Mouse (Mus musculus) midbrain, embryonic 12.5 days (tissue): ENCODE results near the gene Tnfrsf14. TPM values are rescaled to one million over a fixed set of nuclear protein-coding genes. Genes with fewer than 3 reads are reported as not detected.

Experiments used
- ATAC-seq: fragments of 200-750 bp; cut with Nextera tagmentation; 2 replicates; pipeline ENCODE4 v1.8.0; 2017; ENCODE audit warnings: low read depth, moderate TSS enrichment, moderate library complexity; ENCODE audit not compliant: low FRiP score
- H3K27ac ChIP-seq: fragments of 300-500 bp; sonication (generic); replicated peaks from 2 replicates; pipeline ENCODE4 v1.5.1; 2016; ENCODE audit warnings: mild to moderate bottlenecking
- H3K27me3 ChIP-seq: fragments of 300-500 bp; sonication (generic); 2 replicates; pipeline ENCODE4 v1.6.1; 2016; ENCODE audit warnings: mild to moderate bottlenecking
- H3K36me3 ChIP-seq: fragments of 300-500 bp; sonication (generic); 2 replicates; pipeline ENCODE4 v1.6.1; 2016
- H3K4me1 ChIP-seq: fragments of 300-500 bp; sonication (generic); 2 replicates; pipeline ENCODE4 v1.6.1; 2016
- H3K4me2 ChIP-seq: fragments of 300-500 bp; sonication (generic); replicated peaks from 2 replicates; pipeline ENCODE4 v1.6.1; 2016; ENCODE audit warnings: mild to moderate bottlenecking, moderate library complexity
- H3K4me3 ChIP-seq: fragments of 300-500 bp; sonication (generic); 2 replicates; pipeline ENCODE4 v1.5.1; 2016; ENCODE audit warnings: mild to moderate bottlenecking
- H3K9ac ChIP-seq: fragments of 300-500 bp; sonication (generic); replicated peaks from 2 replicates; pipeline ENCODE4 v1.6.1; 2016; ENCODE audit warnings: mild to moderate bottlenecking, moderate library complexity
- H3K9me3 ChIP-seq: fragments of 300-500 bp; sonication (generic); 2 replicates; pipeline ENCODE4 v1.6.1; 2016; ENCODE audit warnings: mild to moderate bottlenecking
- WGBS: fragments of 180-500 bp; shearing (Covaris S2); methylation state at CpG from one replicate; pipeline ENCODE4 v1.1.7; 2016; 5-methylcytosine and 5-hydroxymethylcytosine counted together
- polyA plus RNA-seq: library from polyadenylated mRNA; unstranded; fragments of >200 nt; fragmentation: Nextera tagmentation; extraction: Ambion mirVana; gene quantifications from 2 replicates; pipeline ENCODE4 v1.2.1, GENCODE M21; 2016

Tnfrsf14 gene
- polyA plus RNA-seq, 1 experiment from 2014 or later: 0.78 TPM

DNA sequence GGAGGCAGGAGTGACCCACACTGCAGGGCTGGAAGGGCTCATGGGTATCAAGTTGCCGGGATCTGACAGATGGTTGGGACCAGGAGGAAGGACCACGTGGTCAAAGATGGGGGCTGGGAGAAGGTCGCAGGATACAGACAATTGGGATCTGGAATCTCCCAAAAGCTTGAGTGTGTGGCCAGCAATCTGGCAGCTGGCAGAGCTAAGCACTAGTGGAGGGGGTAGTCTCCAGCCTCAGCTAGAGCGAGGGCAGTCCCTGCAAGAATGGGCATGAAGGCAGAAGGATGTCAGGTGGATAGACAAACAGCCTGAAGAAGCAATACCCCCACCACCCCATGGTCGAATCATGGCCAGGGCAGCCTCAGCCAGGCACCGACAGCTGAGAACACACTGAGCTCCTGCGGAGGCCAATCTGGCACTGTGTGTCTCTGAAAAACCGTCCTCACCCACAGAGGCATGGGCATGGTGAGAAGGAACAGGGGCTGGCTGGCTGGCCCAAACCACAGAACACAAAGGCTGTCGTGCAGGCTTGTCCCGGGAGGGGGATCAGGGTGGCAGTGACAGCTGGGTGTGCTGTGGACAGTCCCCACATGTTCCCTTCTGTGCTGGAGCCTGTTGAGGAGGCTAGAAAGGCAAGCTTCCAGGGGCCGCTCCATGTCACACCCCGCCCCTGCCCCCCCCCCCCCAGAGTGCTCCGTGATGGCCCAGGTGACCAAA, 41.3 kb downstream of the Tnfrsf14 start:
- ATAC-seq: no peak
- Histone ChIP-seq H3K4me2 (no peak overlapping the region), H3K27me3 (peaks cover 9% of the 10 kb centered on the region; the same call in 1 of the 2 replicates), H3K4me1 (no peaks in the 10 kb centered on the region), H3K36me3 (no peaks in the 10 kb centered on the region), H3K9ac (no peak overlapping the region), H3K27ac (peak overlapping the region; percentile 30; the same call in 1 of the 2 replicates), H3K9me3 (no peaks in the 10 kb centered on the region), H3K4me3 (no peak overlapping the region)
- 71% methylated on average over 11 of the region's 13 CpGs for WGBS

DNA sequence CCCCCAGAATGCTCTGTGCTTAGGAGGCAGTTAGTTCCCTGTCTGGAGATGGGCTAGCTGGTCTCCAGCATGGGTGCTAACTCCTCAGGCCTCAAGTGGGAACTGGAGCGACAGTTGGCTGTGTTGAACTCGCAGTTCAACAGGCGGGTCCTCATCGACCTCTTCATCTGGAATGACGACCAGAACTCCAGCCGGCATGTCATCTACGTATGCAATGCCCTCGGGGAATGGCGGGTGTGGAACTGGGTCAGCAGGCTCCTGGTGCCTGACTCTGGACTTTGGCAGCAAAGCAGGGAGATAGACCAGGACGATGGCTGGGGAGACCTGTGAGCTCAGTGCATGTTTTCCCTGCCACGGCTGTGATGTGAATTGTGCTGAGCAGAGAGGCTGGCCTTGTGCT, 42.9 kb downstream of the Tnfrsf14 start:
- ATAC-seq: no peak
- H3K36me3 ChIP-seq: no peaks in the 10 kb centered on the region
- no peak overlapping the region for H3K9ac ChIP-seq
- no peak overlapping the region for H3K4me3 ChIP-seq
- H3K4me1 ChIP-seq: no peaks in the 10 kb centered on the region
- H3K4me2 ChIP-seq: no peak overlapping the region
- WGBS: 84% methylated on average over 11 of the region's 11 CpGs
- peaks cover 20% of the 10 kb centered on the region; the same call in 1 of the 2 replicates for H3K27me3 ChIP-seq
- no peaks in the 10 kb centered on the region for H3K9me3 ChIP-seq
- H3K27ac ChIP-seq: no peak overlapping the region

DNA sequence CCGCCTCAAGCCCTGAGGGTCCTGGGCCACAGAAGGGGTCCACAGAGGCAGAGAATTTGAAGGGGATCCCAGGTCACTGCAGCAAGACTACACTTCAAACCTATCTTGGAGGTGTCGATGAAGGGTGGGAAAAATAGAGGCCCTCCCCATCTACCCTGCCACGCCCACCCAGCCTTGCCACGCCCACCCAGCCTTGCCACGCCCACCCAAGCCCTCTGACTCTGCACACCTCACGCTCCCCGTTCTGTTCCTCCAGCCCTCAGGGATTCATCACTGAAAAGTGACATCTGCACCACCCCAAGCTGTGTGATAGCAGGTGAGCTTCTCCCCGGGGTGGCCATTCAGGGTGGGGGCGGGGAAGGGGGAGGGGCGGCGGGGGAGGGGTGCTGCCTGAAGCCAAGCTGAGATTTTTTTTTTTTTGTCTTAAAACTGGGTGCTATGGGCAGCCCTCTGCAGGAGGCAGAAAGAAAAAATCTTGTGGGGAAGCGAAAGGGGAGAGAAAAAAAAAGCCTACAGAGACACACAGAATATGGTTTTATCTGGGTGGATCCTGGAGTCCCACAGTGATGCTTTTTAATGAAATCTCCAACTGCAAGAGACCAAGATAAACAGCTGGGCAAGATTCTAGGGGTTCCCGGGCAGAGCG, 46.2 kb downstream of the Tnfrsf14 start:
- Histone ChIP-seq H3K9ac (no peak overlapping the region), H3K27me3 (peaks cover 20% of the 10 kb centered on the region; the same call in 1 of the 2 replicates), H3K27ac (no peak overlapping the region), H3K4me3 (no peak overlapping the region), H3K36me3 (no peaks in the 10 kb centered on the region), H3K9me3 (no peaks in the 10 kb centered on the region), H3K4me1 (peaks cover 4% of the 10 kb centered on the region; the same call in 1 of the 2 replicates), H3K4me2 (no peak overlapping the region)
- WGBS: 32% methylated on average over 13 of the region's 14 CpGs
- ATAC-seq: no peak

DNA sequence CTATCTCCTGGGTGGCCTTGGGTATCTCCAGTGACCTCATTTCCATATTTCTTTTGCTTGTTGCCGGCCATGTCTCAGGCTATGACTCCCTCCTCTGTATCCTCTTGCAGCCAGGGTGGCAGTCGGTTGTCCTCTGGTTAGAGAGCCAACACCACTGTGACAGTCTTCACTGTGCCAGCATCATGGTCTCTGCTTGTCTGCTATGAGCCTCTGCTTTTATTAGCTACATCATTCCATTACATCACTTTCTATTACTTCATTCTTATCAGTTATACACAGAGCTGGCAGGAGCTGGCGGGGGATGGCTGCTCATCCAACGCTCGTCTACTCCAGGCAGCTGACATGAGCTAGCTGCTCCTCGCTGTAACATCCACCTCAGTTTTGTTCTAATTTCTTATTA, 47.6 kb downstream of the Tnfrsf14 start:
- no peak overlapping the region for H3K9ac ChIP-seq
- H3K4me1 ChIP-seq: peaks cover 4% of the 10 kb centered on the region; the same call in 1 of the 2 replicates
- no peak overlapping the region for H3K4me3 ChIP-seq
- 89% methylated on average over 6 of the region's 6 CpGs for WGBS
- no peak for ATAC-seq
- H3K36me3 ChIP-seq: no peaks in the 10 kb centered on the region
- no peaks in the 10 kb centered on the region for H3K9me3 ChIP-seq
- peaks cover 23% of the 10 kb centered on the region; the same call in 1 of the 2 replicates for H3K27me3 ChIP-seq
- H3K4me2 ChIP-seq: no peak overlapping the region
- H3K27ac ChIP-seq: no peak overlapping the region

DNA sequence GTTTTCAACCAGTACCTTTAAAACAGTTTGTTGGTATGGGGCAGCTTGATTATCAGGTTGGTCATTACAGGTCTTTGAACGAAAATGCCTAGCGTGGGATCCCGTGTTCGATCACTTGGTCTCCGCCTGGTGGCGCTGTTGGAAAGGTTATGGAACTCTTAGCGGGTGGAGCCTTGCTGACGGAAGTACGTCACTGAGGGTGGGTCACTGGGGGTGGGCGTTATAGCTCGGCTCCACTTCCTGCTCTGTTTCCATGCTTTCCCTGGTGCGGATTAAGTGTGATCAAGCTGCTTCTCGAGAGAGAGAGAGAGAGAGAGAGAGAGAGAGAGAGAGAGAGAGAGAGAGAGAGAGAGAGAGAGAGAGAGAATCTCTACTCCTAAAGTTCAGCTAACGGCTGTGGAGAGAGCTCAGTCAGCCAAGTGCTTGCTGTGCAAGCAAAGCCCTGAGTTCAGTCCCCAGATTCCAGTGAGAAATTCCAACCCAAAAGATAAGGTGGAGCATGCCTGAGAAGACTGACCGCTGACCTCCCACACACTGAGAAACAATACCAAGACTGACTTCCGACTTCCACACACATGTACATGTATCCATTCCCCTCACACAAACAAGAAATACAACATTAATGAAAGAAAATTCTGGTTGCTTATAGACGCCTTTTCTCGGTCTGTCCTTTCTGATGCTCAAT, 50.4 kb downstream of the Tnfrsf14 start:
- Histone ChIP-seq H3K36me3 (no peaks in the 10 kb centered on the region), H3K9me3 (no peaks in the 10 kb centered on the region), H3K4me1 (peaks cover 4% of the 10 kb centered on the region; the same call in 1 of the 2 replicates), H3K4me3 (peak overlapping the region; percentile 38), H3K4me2 (peak overlapping the region; percentile 57), H3K27ac (peak overlapping the region; percentile 70), H3K27me3 (peaks cover 21% of the 10 kb centered on the region), H3K9ac (peak overlapping the region; percentile 47)
- 10% methylated on average over 18 of the region's 18 CpGs for WGBS
- ATAC-seq: peak; percentile 96

DNA sequence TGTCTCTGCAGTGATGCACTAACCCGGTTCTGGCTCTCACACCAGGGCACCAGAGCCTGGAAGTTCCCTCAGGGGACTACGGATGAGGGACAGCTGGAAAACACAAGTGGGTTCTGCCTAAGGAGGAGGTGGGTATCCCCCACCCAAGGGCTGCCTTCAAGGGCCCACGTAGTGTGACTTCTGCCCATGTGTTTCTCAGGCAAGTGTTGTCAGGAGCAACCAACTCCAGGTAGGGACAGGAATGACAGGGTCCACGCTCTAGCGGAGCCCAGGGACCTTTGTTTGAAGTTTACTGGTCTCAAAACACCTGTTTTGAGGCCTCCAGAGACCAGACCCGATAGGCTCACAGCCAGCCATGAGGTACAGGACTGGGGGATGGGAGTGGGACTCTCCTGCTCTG, 55.2 kb downstream of the Tnfrsf14 start:
- WGBS: 73% methylated on average over 6 of the region's 6 CpGs
- Histone ChIP-seq H3K36me3 (no peaks in the 10 kb centered on the region), H3K9me3 (no peaks in the 10 kb centered on the region), H3K4me1 (peaks cover 11% of the 10 kb centered on the region), H3K4me2 (no peak overlapping the region), H3K27ac (no peak overlapping the region), H3K27me3 (peaks cover 31% of the 10 kb centered on the region), H3K4me3 (no peak overlapping the region), H3K9ac (no peak overlapping the region)
- no peak for ATAC-seq

Other genes starting within 250 kb of the Tnfrsf14 start
- 0.16 and 0.46 TPM in 2 replicates for gene Ttc34, start 91.1 kb downstream of the Tnfrsf14 start, polyA plus RNA-seq
- 0.19 and 0.37 TPM in 2 replicates for gene Mmel1, start 59.0 kb downstream of the Tnfrsf14 start, polyA plus RNA-seq
- gene Fam213b, start 29.4 kb downstream of the Tnfrsf14 start, polyA plus RNA-seq: 33.2 and 36.0 TPM in 2 replicates
- 800 and 870 TPM in 2 replicates for gene Hes5, start 32.4 kb upstream of the Tnfrsf14 start, polyA plus RNA-seq
- gene Pank4, start 35.6 kb upstream of the Tnfrsf14 start, polyA plus RNA-seq: 48.5 and 50.2 TPM in 2 replicates
- 3.6 and 3.7 TPM in 2 replicates for gene Plch2, start 128.2 kb upstream of the Tnfrsf14 start, polyA plus RNA-seq
- gene Pex10, start 138.5 kb upstream of the Tnfrsf14 start, polyA plus RNA-seq: 16.0 and 19.2 TPM in 2 replicates
- 122 and 132 TPM in 2 replicates for gene Rer1, start 157.8 kb upstream of the Tnfrsf14 start, polyA plus RNA-seq
- 5.6 and 5.7 TPM in 2 replicates for gene Morn1, start 158.0 kb upstream of the Tnfrsf14 start, polyA plus RNA-seq